Mouse (Mus musculus): ENCODE measurements around the gene Usp6nl.

The Usp6nl gene

GRCm38 (mm10) chr2:6467318-6467717, 144.9 kb downstream of the Usp6nl start:
- no peak for DNase-seq (ENCODE audit: low spot score in 2 of 2)

- peak; percentile 35 to 55 for DNase-seq (ENCODE audit: low spot score in 2 of 2)
Measured at GRCm38 (mm10) chr2:6469164-6469563, 146.7 kb downstream of the Usp6nl start.

- DNase-seq (ENCODE audit: low spot score in 2 of 2), result no peak
Measured at GRCm38 (mm10) chr2:6471110-6471611, 148.7 kb downstream of the Usp6nl start.

DNA sequence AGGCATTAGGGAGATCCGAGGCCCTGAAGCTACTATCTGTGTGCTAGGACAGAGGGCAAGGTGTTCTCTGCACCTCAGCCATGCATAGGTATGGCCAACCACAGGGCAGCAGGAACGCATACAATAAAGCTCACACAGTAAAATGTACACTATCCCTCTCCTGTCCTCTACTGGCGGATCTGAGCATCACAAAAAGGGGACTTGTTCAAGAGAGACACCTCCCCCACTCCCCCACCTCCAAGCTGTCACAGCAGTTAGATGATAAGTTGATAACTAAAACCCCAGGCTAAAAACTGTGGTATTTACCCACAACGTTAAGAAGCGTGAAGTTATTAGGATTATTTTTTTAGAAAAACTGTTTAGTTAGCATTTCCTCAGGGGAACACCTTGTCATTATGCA, 151.4 kb downstream of the Usp6nl start:
- DNase-seq (ENCODE audit: low spot score in 2 of 2), result no peak

GRCm38 (mm10) chr2:6477884-6478283, 155.4 kb downstream of the Usp6nl start:
- no peak for DNase-seq (ENCODE audit: low spot score in 2 of 2)

DNA sequence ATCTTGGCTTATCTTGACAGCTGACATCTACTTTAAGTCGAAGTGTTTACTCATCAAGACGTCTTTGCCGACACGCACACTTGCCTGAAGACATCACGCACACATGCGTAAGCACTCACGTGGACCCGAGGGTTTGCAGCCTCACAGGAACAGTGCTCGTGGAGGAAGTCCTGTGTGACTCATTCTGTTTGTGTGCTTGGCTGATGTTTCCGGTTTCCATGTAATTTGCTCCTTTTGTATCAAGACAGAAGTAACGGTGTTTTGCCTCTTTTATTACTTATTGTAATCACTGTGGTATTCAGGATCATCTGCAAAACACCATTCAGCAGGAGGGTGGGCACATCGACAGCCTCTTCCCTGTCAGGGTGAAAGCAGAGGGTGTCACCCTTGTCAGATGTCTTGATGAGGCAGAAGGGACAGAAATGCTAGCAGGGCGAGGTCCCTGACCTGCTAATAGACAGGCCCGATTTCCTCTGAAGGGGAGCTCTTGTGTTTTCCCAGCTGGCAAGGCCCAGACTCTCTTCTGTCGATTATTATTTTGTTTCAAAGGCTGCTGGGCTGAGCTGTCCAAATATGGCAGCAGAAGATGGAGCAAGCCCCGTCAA, 156.0 kb downstream of the Usp6nl start:
- DNase-seq (ENCODE audit: low spot score in 2 of 2), result peak in 1 of 2 experiments; percentile 26

GRCm38 (mm10) chr2:6478966-6479391, 156.5 kb downstream of the Usp6nl start:
- no peak for DNase-seq (ENCODE audit: low spot score in 2 of 2)

- no peak for DNase-seq (ENCODE audit: low spot score in 2 of 2)
Measured at GRCm38 (mm10) chr2:6479620-6480019, 157.2 kb downstream of the Usp6nl start.

DNA sequence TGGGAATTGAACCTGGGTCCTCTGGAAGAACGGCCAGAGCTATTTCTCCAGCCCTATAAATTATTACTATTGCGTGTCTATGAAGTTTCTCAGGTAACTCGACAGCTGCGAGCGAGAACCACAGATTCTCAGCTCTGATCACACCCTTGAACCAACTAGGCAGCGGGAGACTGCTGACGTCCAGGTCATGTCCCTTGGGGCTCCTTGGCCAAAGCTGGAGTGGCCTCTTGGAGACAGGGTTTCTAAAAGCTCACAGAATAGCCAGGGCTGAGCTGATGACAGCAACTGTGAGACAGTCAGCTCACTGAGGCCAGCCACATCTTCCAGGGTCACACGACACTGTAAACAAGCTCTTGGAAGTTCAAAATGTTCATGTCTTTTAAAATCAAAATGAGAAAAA, 159.5 kb downstream of the Usp6nl start:
- no peak for DNase-seq (ENCODE audit: low spot score in 2 of 2)

- DNase-seq (ENCODE audit: low spot score in 2 of 2), result no peak
Measured at GRCm38 (mm10) chr2:6482411-6482810, 159.9 kb downstream of the Usp6nl start.

- DNase-seq (ENCODE audit: low spot score in 2 of 2), result peak in 1 of 2 experiments; percentile 19
Measured at GRCm38 (mm10) chr2:6483081-6483992, 160.9 kb downstream of the Usp6nl start.

- no peak for DNase-seq (ENCODE audit: low spot score in 2 of 2)
Measured at GRCm38 (mm10) chr2:6484179-6484578, 161.7 kb downstream of the Usp6nl start.

DNA sequence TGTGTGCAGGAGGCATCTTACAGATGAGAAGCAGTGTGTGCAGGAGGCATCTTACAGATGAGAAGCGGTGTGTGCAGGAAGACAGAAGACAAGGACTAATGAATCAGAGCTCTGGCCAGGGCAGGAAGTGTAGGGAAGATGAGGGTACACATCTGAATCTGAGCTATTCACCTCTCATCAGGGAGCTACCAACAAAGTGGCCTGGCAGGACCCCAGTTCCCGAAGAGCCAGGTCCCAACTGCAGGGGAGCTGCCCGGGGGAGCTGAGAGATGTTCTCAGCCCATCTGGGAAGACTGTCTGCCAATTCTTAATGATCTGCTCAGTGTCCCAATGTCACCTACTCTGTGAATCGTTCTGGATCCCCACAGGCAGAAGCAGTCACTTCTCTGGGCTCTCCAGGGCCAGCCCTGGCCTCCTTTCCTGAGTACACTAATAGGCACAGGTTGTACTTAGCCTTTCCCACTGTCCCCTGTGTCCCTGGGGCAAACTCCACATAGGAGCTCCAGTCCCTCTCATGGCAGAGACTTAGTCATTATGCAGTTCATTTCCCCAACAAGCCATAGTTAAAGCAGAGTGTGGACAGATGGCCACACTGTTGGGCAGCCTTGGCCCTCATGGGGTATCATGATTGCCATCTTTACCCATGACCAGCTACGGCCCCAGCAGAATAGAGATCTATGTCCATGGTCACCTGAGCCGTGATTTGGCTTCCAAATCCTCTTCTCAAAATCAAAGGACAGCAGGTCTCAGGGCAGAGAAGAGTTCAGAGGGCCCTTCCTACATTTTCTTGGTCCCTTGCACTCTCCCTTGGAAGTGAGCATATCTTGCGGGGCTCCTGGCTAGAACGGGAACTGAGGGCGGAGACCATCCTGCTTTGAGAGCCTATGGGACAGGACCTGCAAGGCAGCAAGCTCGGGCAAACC, 165.4 kb downstream of the Usp6nl start:
- no peak for DNase-seq (ENCODE audit: low spot score in 2 of 2)

DNA sequence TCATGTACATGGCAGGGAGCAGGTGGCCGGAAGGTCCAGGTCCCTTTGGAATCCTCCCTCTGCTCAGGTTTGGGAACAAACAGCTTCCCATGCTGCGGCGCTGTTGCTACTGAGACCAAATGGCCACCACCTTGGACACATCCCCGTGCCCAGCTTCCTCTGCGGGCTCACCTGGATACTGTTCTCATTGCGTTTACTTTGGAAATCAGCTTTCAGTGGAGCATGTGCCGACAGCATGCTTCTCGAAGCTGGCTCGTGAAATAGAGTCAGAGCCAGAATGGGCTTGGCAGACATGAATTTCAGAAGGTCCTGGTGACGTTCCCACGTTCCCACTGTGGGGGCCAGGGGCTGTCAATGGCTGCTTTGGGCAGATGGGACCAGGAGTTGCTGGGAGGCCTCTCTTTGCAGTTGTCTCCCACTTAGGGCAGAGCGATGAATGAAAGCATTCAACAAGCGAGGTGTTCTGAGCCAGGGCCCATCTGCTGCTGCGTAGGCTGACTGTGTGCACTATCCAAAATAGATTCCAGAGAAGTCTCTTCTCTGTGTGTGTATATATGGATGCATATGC, 166.1 kb downstream of the Usp6nl start:
- peak; percentile 21 to 31 for DNase-seq (ENCODE audit: low spot score in 2 of 2)

DNA sequence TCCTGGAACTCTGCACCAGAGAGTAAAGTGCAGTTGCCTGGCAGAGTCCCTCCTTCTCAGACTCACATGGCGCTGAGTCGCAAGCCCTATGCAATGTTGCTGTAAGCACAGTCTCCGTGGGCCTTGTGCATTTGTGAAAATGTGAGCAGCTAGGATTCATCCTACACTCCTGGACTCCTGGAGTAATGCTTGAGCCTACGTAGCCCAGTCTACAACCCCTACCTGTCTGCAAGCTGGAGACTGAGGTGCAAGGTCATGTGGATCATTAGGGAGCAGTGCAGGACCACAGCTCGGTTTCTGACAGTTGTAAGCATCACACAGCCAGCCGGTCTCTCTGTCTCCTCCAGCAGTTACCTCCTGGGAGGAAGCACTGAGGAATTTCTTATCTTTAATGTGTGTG, 167.6 kb downstream of the Usp6nl start:
- DNase-seq (ENCODE audit: low spot score in 2 of 2), result no peak

- no peak for DNase-seq (ENCODE audit: low spot score in 2 of 2)
Measured at GRCm38 (mm10) chr2:6490870-6491269, 168.4 kb downstream of the Usp6nl start.

- no peak for DNase-seq (ENCODE audit: low spot score in 2 of 2)
Measured at GRCm38 (mm10) chr2:6493886-6494285, 171.4 kb downstream of the Usp6nl start.

All from frontal cortex, postnatal 36 days (tissue).